In genomic region chr7:127561340-127561858, GRCm38 (mm10) we compare ENCODE assay signal across 15 mouse cellular contexts. TPM values are rescaled to one million over a fixed set of nuclear protein-coding genes. Genes with fewer than 3 reads are reported as not detected.
DNase-seq lines count a peak whose midpoint lies in the region; ATAC-seq lines count a peak whose summit lies in the region.
"Had no signal": no experiment of that assay in that cellular context is flagged by ENCODE, and none has a peak within 500 bp of the region (broad histone marks: within the 10 kb centered on the region; RNA-seq: fewer than 3 reads in every experiment).

TSS of gene Tmem265 (plus strand) at chr7:127561390.

- H3K27ac ChIP-seq in hindbrain, embryonic 14.5 days: no peak within 1 kb of the TSS
- no peak within 1 kb of the TSS for H3K27ac ChIP-seq in hindbrain, embryonic 12.5 days
- peak within 1 kb of the TSS; percentile 44; the same call in 1 of the 2 replicates for H3K27ac ChIP-seq in embryonic facial prominence, embryonic 15.5 days (replicated peaks)
- H3K27ac ChIP-seq: liver, embryonic 14.5 days; midbrain, embryonic 10.5 days had no signal

- no peak within 1 kb of the TSS for H3K4me2 ChIP-seq in hindbrain, embryonic 14.5 days (replicated peaks)
- H3K4me2 ChIP-seq in hindbrain, embryonic 12.5 days (replicated peaks): no peak within 1 kb of the TSS
- no peak within 1 kb of the TSS for H3K4me2 ChIP-seq in embryonic facial prominence, embryonic 15.5 days (replicated peaks)

- ATAC-seq in hindbrain, embryonic 14.5 days (ENCODE audit: low FRiP score): no peak
- no peak for ATAC-seq in hindbrain, embryonic 12.5 days (ENCODE audit: low FRiP score)
- no peak for ATAC-seq in embryonic facial prominence, embryonic 15.5 days (ENCODE audit: insufficient number of reproducible peaks, low FRiP score, low TSS enrichment, low read depth)
- ATAC-seq: forebrain, postnatal 0 days had no signal

- no peaks in the 10 kb centered on the region for H3K9me3 ChIP-seq in hindbrain, embryonic 14.5 days (ENCODE audit: control insufficient read depth, low read length)
- no peaks in the 10 kb centered on the region for H3K9me3 ChIP-seq in hindbrain, embryonic 12.5 days (replicated peaks)
- no peaks in the 10 kb centered on the region for H3K9me3 ChIP-seq in embryonic facial prominence, embryonic 15.5 days (replicated peaks)
- H3K9me3 ChIP-seq: midbrain, embryonic 10.5 days had no signal

- no peak for DNase-seq in hindbrain, embryonic 14.5 days (ENCODE audit: low spot score)
- no peak for DNase-seq in thymus, postnatal 0 days (ENCODE audit: low spot score)
- no peak for DNase-seq in thymus, postnatal 36 days
- DNase-seq in left cerebral cortex, adult 8-10 months (ENCODE audit: low spot score in 2 of 2): no peak
- DNase-seq in right cerebral cortex, postnatal 14 days: no peak
- DNase-seq: adrenal gland, postnatal 14 days; forebrain, postnatal 0 days; gastrocnemius, postnatal 36 days; thymus, postnatal 25 days had no signal

- no peak within 1 kb of the TSS for H3K4me3 ChIP-seq in hindbrain, embryonic 14.5 days (replicated peaks; ENCODE audit: low read length)
- H3K4me3 ChIP-seq in hindbrain, embryonic 12.5 days: no peak within 1 kb of the TSS
- H3K4me3 ChIP-seq in embryonic facial prominence, embryonic 15.5 days (replicated peaks): no peak within 1 kb of the TSS
- H3K4me3 ChIP-seq: midbrain, embryonic 10.5 days had no signal

- H3K4me1 ChIP-seq in hindbrain, embryonic 14.5 days (replicated peaks; ENCODE audit: control insufficient read depth, insufficient read depth, low read length): no peaks in the 10 kb centered on the region
- no peaks in the 10 kb centered on the region for H3K4me1 ChIP-seq in hindbrain, embryonic 12.5 days
- 0 out of 2 replicates have a peak, but pooled peaks cover 5% of the 10 kb centered on the region for H3K4me1 ChIP-seq in embryonic facial prominence, embryonic 15.5 days
- H3K4me1 ChIP-seq: midbrain, embryonic 10.5 days had no signal

- peaks cover 94% of the 10 kb centered on the region for H3K36me3 ChIP-seq in hindbrain, embryonic 14.5 days (replicated peaks; ENCODE audit: control insufficient read depth, insufficient read depth)
- H3K36me3 ChIP-seq in hindbrain, embryonic 12.5 days: peaks cover 74% of the 10 kb centered on the region
- H3K36me3 ChIP-seq in embryonic facial prominence, embryonic 15.5 days: peaks cover 68% of the 10 kb centered on the region

- no peak within 1 kb of the TSS for H3K9ac ChIP-seq in hindbrain, embryonic 14.5 days
- no peak within 1 kb of the TSS for H3K9ac ChIP-seq in hindbrain, embryonic 12.5 days
- H3K9ac ChIP-seq in embryonic facial prominence, embryonic 15.5 days: no peak within 1 kb of the TSS
- H3K9ac ChIP-seq: forebrain, postnatal 0 days; liver, embryonic 14.5 days had no signal

- 98% methylated on average over 5 of the region's 5 CpGs for WGBS in hindbrain, embryonic 14.5 days
- 92% methylated on average over 5 of the region's 5 CpGs for WGBS in hindbrain, embryonic 12.5 days
- WGBS in embryonic facial prominence, embryonic 15.5 days: 75% methylated on average over 5 of the region's 5 CpGs

- no peaks in the 10 kb centered on the region for H3K27me3 ChIP-seq in hindbrain, embryonic 14.5 days (ENCODE audit: control insufficient read depth, insufficient read depth, low read length)
- no peaks in the 10 kb centered on the region for H3K27me3 ChIP-seq in hindbrain, embryonic 12.5 days
- H3K27me3 ChIP-seq in embryonic facial prominence, embryonic 15.5 days: no peaks in the 10 kb centered on the region
- H3K27me3 ChIP-seq: CH12.LX had no signal

RNA-seq across cellular contexts. Expression of gene Tmem265, which starts in this region (rescaled TPM):
- 7.1 and 10.3 TPM in 2 replicates for polyA plus RNA-seq in hindbrain, embryonic 14.5 days (2014; fragmentation: Nextera tagmentation; extraction: Ambion mirVana)
- polyA plus RNA-seq in hindbrain, embryonic 12.5 days (2016; fragmentation: Nextera tagmentation; extraction: Ambion mirVana): 5.4 and 6.3 TPM in 2 replicates
- 10.8 and 16.1 TPM in 2 replicates for polyA plus RNA-seq in thymus, postnatal 0 days (2015; fragmentation: Nextera tagmentation; extraction: Ambion mirVana)
- 6.5 and 12.8 TPM in 2 replicates for polyA plus RNA-seq in embryonic facial prominence, embryonic 15.5 days (2015; fragmentation: Nextera tagmentation; extraction: Ambion mirVana)
- 1 to 10 TPM in 2 of 4 experiments, under 1 TPM in 1, not detected in 1; 1.00 to 1.3 (median 1.0) TPM for total RNA-seq in left cerebral cortex, adult 8-10 months (2022)
- total RNA-seq: adrenal gland, postnatal 14 days; gastrocnemius, postnatal 36 days; left cerebral cortex, postnatal 25 days had no signal
